Mouse (Mus musculus) monocyte, adult 2 months (primary cell): ENCODE data around the gene Rbbp9.
A peak's percentile ranks its signal among the peaks of the same experiment; 100 is the strongest.
"Not testable (repeated sequence)": the region's sequence is repeated elsewhere in the genome, so short reads cannot be mapped to it uniquely, and the experiment has no call there.

Experiments
- DNase-seq, 2 experiments: peaks; one replicate each; pipeline ENCODE4 v3.0.0; 2022; ENCODE audit warnings: low spot score in 2 of 2, low read depth in 1 of 2

The Rbbp9 gene

DNA sequence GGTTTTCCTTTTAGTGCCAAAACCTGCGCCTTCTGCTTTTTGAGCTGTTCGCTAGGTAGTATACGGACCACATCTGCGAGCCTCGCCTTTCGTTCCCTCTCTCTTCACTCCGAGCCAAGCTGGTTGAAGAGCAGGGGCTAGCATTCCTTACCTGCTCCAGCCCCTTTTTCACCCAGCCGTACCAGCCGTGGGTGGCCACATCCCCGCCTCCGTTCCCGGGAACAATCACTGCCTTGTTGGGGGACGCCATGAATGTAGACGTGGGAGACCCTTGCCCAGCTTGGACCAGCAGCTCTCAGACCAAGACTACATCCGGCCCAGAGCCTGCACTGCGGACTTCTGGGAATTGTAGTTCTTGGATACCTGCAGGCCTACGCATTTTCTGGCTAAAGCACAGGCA, at the start of gene Rbbp9:
Gene Rbbp9 (minus strand): TSS at position 341 of the 400 bp plus-strand sequence.
- no peak for DNase-seq

GRCm38 (mm10) chr2:144599831-144600687, 49.4 kb upstream of the Rbbp9 start, which contains the start of gene Dtd1:
Dtd1 (plus strand) TSS chr2:144599897.
- DNase-seq, result peak; percentile 32 to 74

DNA sequence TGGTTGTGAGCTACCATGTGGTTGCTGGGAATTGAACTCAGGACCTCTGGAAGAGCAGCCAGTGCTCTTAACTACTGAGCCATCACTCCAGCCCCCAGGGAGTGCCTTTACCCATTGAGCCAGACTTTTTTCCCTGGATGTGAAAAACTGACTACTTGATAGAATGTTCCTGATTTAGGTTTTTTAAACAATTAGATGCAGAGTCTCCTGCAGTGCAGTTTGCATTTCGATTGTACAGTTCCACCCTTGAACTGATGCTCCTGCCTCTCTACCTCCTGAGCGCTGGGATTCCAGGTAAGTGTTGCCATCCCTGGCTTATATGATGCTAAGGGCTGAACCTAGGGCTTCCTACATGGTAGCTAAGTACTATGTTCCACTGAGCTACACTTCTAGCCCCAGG, 47.3 kb upstream of the Rbbp9 start:
- DNase-seq, result no peak

- peak; percentile 22 to 28 for DNase-seq
Observed at GRCm38 (mm10) chr2:144593951-144594651, 43.4 kb upstream of the Rbbp9 start, which contains the start of gene Smim26. Smim26 (plus strand) TSS chr2:144594054.

DNA sequence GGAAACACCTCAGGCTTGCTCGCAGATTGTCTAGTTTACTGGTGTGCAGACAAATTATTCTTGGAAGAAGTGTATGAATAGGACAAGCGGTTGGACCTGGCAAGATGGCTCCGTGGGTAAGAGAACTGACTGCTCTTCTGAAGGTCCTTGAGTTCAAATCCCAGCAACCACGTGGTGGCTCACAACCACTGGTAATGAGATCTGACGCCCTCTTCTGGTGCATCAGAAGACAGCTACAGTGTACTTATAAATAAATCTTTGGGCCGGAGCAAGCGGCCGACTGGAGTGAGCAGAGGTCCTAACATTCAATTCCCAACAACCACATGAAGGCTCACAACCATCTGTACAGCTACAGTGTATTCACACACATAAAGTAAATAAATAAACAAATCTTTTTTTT, 42.4 kb upstream of the Rbbp9 start:
- not testable (repeated sequence) for DNase-seq

- DNase-seq, result no peak
Observed at GRCm38 (mm10) chr2:144588723-144589122, 38.1 kb upstream of the Rbbp9 start.

DNA sequence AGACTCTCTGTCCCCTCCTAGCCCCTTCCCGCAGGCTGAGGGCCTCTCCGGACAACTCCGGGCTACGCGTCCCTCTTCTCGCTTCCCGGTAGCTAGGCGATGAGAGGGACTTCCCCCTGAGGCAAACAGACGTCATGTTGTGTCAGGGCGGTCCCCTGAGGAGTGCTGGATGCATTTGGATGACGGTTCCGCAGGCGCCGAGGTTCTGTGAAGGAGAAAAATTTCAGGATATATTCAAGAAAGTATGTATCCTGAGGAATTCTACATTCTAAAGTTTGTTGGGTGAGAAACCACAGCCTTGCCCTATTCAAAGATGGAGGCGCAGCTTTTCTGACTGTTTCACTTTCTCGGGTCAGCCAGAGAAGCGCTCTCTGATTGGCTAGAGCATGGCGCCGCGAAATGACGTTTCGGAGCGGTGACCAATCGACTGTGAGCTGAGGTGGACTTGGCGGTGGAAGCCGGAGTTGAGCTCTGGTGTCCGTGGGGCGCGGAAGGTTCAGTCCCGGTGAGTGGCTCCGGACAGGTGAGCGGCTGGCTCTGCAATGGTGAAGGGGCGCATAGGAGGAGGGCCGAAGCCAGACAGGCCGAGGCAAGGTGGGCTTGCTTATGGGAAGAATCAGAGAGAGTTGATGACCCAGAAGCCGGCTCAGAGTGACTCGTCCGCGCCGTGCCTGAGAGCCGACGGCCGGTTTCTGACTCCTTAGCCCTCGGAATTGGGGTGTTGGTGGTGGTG, 5.3 kb upstream of the Rbbp9 start, which contains the start of gene Sec23b:
Gene Sec23b (plus strand): TSS at position 410 of the 733 bp plus-strand sequence.
- DNase-seq, result peak; percentile 86 to 93

- no peak for DNase-seq
Observed at GRCm38 (mm10) chr2:144555286-144555819, 4.7 kb upstream of the Rbbp9 start.

- no peak for DNase-seq
Observed at GRCm38 (mm10) chr2:144553905-144554304, 3.2 kb upstream of the Rbbp9 start.

- no peak for DNase-seq
Observed at GRCm38 (mm10) chr2:144547559-144547958, 3.1 kb downstream of the Rbbp9 start.

GRCm38 (mm10) chr2:144545481-144545880, 5.2 kb downstream of the Rbbp9 start:
- no peak for DNase-seq

DNA sequence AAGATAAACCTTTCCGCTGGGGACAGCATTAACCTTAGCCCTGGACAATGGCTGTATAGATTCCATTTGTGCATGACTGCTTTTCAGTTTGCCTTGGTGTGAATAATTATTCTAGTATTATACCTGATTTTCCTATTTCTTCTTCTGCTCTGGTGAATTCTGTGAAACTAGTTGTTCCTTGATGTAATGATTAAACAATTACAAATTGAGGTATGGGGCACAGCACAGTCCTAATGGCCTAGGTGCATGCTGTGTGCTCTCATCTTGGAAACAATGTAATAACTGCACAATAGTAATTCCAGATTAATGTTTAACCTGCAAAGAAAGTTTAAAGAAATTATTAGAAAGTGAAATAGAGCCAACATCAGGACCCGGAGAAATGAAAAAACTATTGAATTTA, 5.6 kb downstream of the Rbbp9 start:
- DNase-seq, result no peak

DNA sequence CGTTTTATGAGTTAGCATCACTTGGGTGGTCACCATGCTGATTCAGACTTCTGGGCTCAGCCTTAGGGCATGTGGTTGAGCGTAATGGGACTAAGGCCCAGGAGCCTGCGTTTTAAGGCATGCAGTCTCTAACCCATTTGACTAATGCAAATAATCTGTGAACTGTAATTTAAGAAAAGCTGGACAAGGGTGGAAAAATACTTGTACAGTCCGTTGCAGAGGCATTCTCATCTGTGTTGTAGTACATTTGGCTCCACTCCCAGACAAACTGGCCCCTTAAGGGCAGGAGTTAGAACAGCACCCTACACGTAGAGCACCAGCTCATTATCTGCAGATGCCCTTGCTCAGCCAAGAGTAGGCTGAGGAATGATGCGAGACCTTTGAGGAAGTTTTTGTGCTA, 6.0 kb downstream of the Rbbp9 start:
- no peak for DNase-seq

GRCm38 (mm10) chr2:144543670-144544069, 7.0 kb downstream of the Rbbp9 start:
- no peak for DNase-seq

DNA sequence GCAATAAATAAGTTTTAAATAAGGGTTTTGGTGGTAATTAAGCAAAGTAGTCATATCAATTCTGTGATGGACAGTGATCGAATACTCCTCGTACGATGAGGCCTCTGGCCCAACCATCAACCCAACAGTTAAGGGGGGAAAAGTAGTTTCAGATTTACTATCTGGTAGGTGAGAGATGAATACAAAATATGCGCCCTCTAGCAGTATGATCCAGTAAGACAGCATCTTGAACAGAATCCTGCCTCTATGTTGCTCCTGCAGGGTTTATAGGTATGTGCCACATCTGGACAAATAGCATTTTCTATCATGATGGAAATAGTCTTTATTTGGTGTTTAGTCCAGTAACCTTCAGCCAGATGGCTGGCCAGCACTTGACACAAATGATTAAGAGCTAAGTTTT, 9.4 kb downstream of the Rbbp9 start:
- DNase-seq, result no peak

DNA sequence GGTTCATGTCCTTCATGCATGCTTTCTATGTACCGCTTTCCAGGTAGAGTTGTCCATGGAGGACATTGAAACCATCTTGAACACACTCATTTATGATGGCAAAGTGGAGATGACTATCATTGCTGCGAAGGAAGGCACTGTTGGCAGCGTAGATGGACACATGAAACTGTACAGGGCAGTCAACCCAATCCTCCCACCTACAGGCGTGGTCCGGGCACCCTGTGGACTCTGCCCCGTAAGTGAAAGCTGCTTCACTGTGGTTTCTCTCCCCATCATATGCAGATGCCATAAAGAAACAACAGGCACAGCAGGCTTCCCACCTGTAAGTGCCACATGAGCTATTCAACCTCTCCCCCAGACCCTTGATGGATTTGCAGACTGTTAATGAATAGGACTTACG, 13.5 kb downstream of the Rbbp9 start:
- DNase-seq, result no peak

GRCm38 (mm10) chr2:144527821-144528174, 22.9 kb downstream of the Rbbp9 start:
- no peak for DNase-seq

DNA sequence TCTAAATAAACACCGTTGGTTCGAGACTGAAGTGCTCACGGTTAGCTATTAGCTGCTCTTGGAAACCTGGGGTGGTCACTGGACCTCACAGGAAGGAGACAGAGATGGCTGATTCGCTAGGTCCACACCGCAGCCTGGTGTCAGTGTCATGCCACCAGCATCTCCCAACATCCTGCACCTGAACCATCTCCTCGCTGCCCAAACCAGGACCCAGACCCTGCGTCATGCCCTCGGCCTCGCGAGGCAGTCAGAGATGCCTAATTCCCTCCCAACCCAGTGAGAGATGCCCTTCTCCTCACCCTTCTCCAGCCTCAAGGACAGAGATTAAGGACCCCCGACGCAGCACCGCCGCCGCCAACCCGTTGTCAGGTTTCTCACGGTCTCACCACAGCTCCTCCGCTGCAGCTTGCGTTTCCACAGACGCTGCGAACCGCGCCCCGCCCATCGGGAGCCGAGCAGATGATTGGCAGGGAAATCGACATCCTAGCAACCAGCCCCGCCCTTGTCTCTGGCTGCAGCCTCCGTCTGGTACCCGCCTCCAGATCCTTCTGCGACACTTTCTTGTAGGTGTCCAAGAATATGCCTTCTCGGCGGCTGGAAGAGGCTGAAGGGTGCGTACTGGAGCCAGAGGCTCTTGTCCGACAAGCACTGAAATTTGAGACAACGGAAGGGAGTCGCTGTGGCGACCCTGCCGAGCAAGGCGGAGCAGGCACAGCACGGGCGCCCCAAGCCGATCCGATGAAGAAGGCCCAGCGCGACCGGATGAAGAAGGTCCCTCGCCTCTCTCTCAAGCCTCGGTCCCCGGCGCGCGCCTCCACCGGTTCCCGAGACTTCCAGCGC, 23.5 kb downstream of the Rbbp9 start, which contains the start of the genes Dzank1 and Polr3f:
Gene Dzank1 (minus strand): TSS at position 434 of the 840 bp plus-strand sequence.
Gene Polr3f (plus strand): TSS at position 738 of the 840 bp plus-strand sequence.
- peak; percentile 92 to 96 for DNase-seq

DNA sequence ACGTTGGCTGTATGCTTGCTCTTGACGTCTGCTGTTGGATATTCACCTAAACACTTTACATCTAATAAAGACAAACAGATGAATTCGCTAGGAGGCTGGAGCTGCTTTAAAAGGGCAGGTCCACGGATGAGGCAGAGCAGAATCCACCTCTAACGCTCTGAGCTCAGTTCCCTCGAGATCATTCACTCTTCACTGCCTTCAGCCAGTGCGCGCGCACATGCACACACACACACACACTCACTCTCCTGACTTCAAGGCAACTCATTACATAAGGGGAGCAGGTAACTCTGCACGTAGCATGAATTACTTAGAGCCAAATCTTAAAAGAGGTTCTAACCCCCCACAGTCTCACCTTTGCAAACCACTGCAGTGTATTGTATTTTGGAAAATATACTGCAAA, 24.8 kb downstream of the Rbbp9 start:
- DNase-seq, result no peak

- no peak for DNase-seq
Observed at GRCm38 (mm10) chr2:144519772-144520171, 30.9 kb downstream of the Rbbp9 start.
